In genomic region chr2:148110149-148110548, GRCm38 (mm10) we compare ENCODE assay signal across 10 mouse cellular contexts.
DNase-seq lines count a peak whose midpoint lies in the region; ATAC-seq and TF ChIP-seq lines count a peak whose summit lies in the region.
"Had no signal": no experiment of that assay in that cellular context is flagged by ENCODE, and none has a peak within 500 bp of the region (broad histone marks: within the 10 kb centered on the region; RNA-seq: fewer than 3 reads in every experiment).

No protein-coding gene starts in this region.

- no peaks in the 10 kb centered on the region for H3K36me3 ChIP-seq in kidney, postnatal 0 days (ENCODE audit: insufficient read depth, low read length)
- H3K36me3 ChIP-seq in CH12.LX (replicated peaks in 1 of 2; ENCODE audit: control insufficient read depth in 1 of 2, insufficient read depth in 1 of 2, low read length in 1 of 2), result no peaks in the 10 kb centered on the region
- no peaks in the 10 kb centered on the region for H3K36me3 ChIP-seq in ES-E14 (ENCODE audit: control insufficient read depth, insufficient read depth, low read length, poor library complexity, severe bottlenecking)
- H3K36me3 ChIP-seq: heart, embryonic 13.5 days had no signal

- no peak for TF ChIP-seq EP300 in CH12.LX (IDR thresholded peaks at IDR 0.05; ENCODE audit: low read length)

- WGBS in kidney, postnatal 0 days, result 52% methylated on average over 2 of the region's 2 CpGs

- TF ChIP-seq RAD21 in CH12.LX (IDR thresholded peaks at IDR 0.05; ENCODE audit: low read depth, low read length), result peak; percentile 20

- TF ChIP-seq CTCF in kidney, postnatal 0 days (IDR thresholded peaks at IDR 0.05; ENCODE audit: low read depth), result peak; percentile 74
- peak; percentile 69 to 78 for TF ChIP-seq CTCF in CH12.LX (conservative IDR thresholded peaks at IDR 0.05 in 1 of 2, IDR thresholded peaks at IDR 0.05 in 1 of 2; ENCODE audit: low read depth in 2 of 2, low read length in 2 of 2)

- no peaks in the 10 kb centered on the region for H3K9me3 ChIP-seq in kidney, postnatal 0 days (replicated peaks; ENCODE audit: low read length)
- H3K9me3 ChIP-seq in CH12.LX (replicated peaks; ENCODE audit: low read length) (no peaks in the 10 kb centered on the region), ES-E14 (ENCODE audit: control insufficient read depth, insufficient read depth, low read depth, low read length) (no peaks in the 10 kb centered on the region)
- H3K9me3 ChIP-seq: heart, embryonic 13.5 days had no signal

- H3K9ac ChIP-seq in kidney, postnatal 0 days (ENCODE audit: low read depth, low read length), result no peak overlapping the region
- H3K9ac ChIP-seq in CH12.LX (ENCODE audit: insufficient read depth, low read depth) (no peak overlapping the region), ES-E14 (ENCODE audit: insufficient read depth, low read depth, low read length, poor library complexity, severe bottlenecking) (no peak overlapping the region)
- H3K9ac ChIP-seq: heart, embryonic 13.5 days had no signal

- H3K4me2 ChIP-seq in kidney, postnatal 0 days (ENCODE audit: low read length), result no peak overlapping the region
- H3K4me2 ChIP-seq in CH12.LX (ENCODE audit: insufficient read depth, low read depth, poor library complexity, severe bottlenecking), result no peak overlapping the region
- H3K4me2 ChIP-seq: heart, embryonic 13.5 days had no signal

- dilution Hi-C loops in CH12.LX (cut with MboI; ENCODE audit: extremely low pct_ligation_motif_present, extremely low pct_unique_long_range_greater_than_20kb, low sequenced_read_pairs), result no loop called here

- H3K4me3 ChIP-seq in kidney, postnatal 0 days (replicated peaks; ENCODE audit: low read depth, low read length), result no peak overlapping the region
- H3K4me3 ChIP-seq in CH12.LX (replicated peaks in 1 of 3; ENCODE audit: low read depth in 2 of 3, low read length in 2 of 3, poor library complexity in 1 of 3) (no peak overlapping the region), ES-E14 (ENCODE audit: insufficient read depth in 1 of 2, low read depth in 1 of 2, low read length in 2 of 2, poor library complexity in 1 of 2, severe bottlenecking in 1 of 2) (no peak overlapping the region)
- H3K4me3 ChIP-seq: erythroblast, embryonic 14.5 days; heart, embryonic 13.5 days had no signal

- DNase-seq in kidney, postnatal 0 days (ENCODE audit: low spot score), result peak; percentile 32
- no peak for DNase-seq in kidney, postnatal 14 days
- DNase-seq in CH12.LX (ENCODE audit: extremely low read depth) (peak; percentile 16), ES-E14 (ENCODE audit: low read depth, low spot score) (no peak)
- no peak for DNase-seq in gastrocnemius, postnatal 10 days
- no peak for DNase-seq in urinary bladder, postnatal 25 days (ENCODE audit: low spot score)
- DNase-seq: right cerebral cortex, postnatal 14 days had no signal

- in situ Hi-C loops in CH12.LX (cut with MboI; ENCODE audit: low pct_ligation_motif_present, low pct_unique_long_range_greater_than_20kb, low sequenced_read_pairs), result no loop called here
- in situ Hi-C loops in ES-E14 (cut with MboI; ENCODE audit: low sequenced_read_pairs in 2 of 2, unreplicated experiment in 2 of 2), result loop anchor here in 1 of 2 experiments (10.0 kb wide), 1 partner anchor 305 kb away; no protein-coding TSS in a partner anchor

- H3K79me2 ChIP-seq in CH12.LX (replicated peaks; ENCODE audit: control insufficient read depth, extremely low read depth, insufficient read depth, poor library complexity, severe bottlenecking), result no peaks in the 10 kb centered on the region

- TF ChIP-seq POLR2A in CH12.LX (IDR thresholded peaks at IDR 0.05; ENCODE audit: low read depth, low read length), result no peak

- no peak overlapping the region for H3K27ac ChIP-seq in kidney, postnatal 0 days
- H3K27ac ChIP-seq in CH12.LX (ENCODE audit: insufficient read depth, low read depth) (no peak overlapping the region), ES-E14 (ENCODE audit: insufficient read depth, low read depth, low read length, poor library complexity, severe bottlenecking) (no peak overlapping the region)
- H3K27ac ChIP-seq: heart, embryonic 13.5 days had no signal

- ATAC-seq in kidney, postnatal 0 days (replicated peaks; ENCODE audit: low FRiP score, low read depth), result no peak
- peak; percentile 57; the same call in 1 of the 2 replicates for ATAC-seq in erythroblast, adult 5-6 weeks (replicated peaks; ENCODE audit: low FRiP score, poor library complexity, severe bottlenecking)

- no peaks in the 10 kb centered on the region for H3K4me1 ChIP-seq in kidney, postnatal 0 days (replicated peaks; ENCODE audit: insufficient read depth, low read length)
- H3K4me1 ChIP-seq in CH12.LX (ENCODE audit: control insufficient read depth in 1 of 2, insufficient read depth in 2 of 2), result no peaks in the 10 kb centered on the region
- H3K4me1 ChIP-seq in ES-E14 (ENCODE audit: control insufficient read depth in 2 of 2, insufficient read depth in 2 of 2, low read length in 2 of 2, poor library complexity in 1 of 2), result no peaks in the 10 kb centered on the region

- no peaks in the 10 kb centered on the region for H3K27me3 ChIP-seq in kidney, postnatal 0 days (ENCODE audit: insufficient read depth, low read length)
- peaks cover 16% of the 10 kb centered on the region for H3K27me3 ChIP-seq in CH12.LX (replicated peaks)
- H3K27me3 ChIP-seq: heart, embryonic 13.5 days had no signal

TF ChIP-seq in CH12.LX, 34 proteins besides CTCF, POLR2A, EP300 and RAD21:
- TF ChIP-seq RCOR1 (conservative IDR thresholded peaks at IDR 0.05; ENCODE audit: low read depth, low read length), result no peak
- TF ChIP-seq SMC3 (IDR thresholded peaks at IDR 0.05; ENCODE audit: low read depth, low read length), result peak; percentile 44
TF ChIP-seq in CH12.LX: peak in this region for 1.

TF ChIP-seq in ES-E14, 5 proteins besides CTCF, POLR2A, EP300 and RAD21:
- TF ChIP-seq MAFK (IDR thresholded peaks at IDR 0.05; ENCODE audit: insufficient read depth, low read depth, low read length) (no peak), ZC3H11A (IDR thresholded peaks at IDR 0.05; ENCODE audit: borderline replicate concordance, low read depth, low read length) (peak; percentile 22; the same call in 1 of the 2 replicates)

Comparison
In these comparisons a context has a peak if more than half of its experiments do, and no peak if none do; other contexts are left out.
1. DNase-seq: peak in kidney, postnatal 0 days (single experiment) and CH12.LX (single experiment); none in kidney, postnatal 14 days (single experiment), ES-E14 (single experiment), gastrocnemius, postnatal 10 days (single experiment) and urinary bladder, postnatal 25 days (single experiment).